Mouse (Mus musculus) liver, embryonic 18 days (tissue): ENCODE results near the gene Ms4a7. TPM values are rescaled to one million over a fixed set of nuclear protein-coding genes. Genes with fewer than 3 reads are reported as not detected.

Source experiments
- polyA plus RNA-seq: library from polyadenylated mRNA; depleted of rRNA; stranded (reverse); fragments of >200 nt; gene quantifications from 2 replicates; pipeline ENCODE4 v1.2.3, GENCODE M21; 2012; rRNA removed

The Ms4a7 gene
- polyA plus RNA-seq: 1.7 and 2.2 TPM in 2 replicates

GRCm38 (mm10) chr19:11335932-11336331, at the start of gene Ms4a7:
Gene Ms4a7 (minus strand): TSS chr19:11336146.

DNA sequence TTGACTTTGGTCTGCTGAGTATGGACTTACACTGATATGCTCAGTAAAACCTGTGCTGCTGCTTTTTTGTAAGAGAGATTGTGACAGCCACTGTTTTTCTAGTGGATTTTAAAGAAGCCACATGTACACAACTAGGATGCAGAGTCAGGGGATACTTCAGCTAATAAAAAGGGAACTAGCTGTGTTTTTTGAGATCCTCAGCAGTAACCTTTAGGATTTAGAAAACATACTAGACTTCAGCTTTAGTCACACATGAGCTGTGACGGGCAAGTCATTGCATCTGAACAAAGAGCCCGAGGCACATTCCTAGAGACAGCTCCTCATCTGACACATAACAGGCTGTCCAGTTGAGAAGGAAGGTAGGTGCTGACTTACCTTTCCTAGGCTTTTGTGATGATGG, 39.3 kb upstream of the Ms4a7 start, which contains the start of gene Ms4a4a:
Gene Ms4a4a (plus strand): TSS at position 251 of the 400 bp plus-strand sequence.

GRCm38 (mm10) chr19:11314354-11314753, 21.6 kb downstream of the Ms4a7 start, which contains the start of gene Ms4a14:
Gene Ms4a14 (minus strand): TSS chr19:11314454.

GRCm38 (mm10) chr19:11283773-11284172, 52.2 kb downstream of the Ms4a7 start, which contains the start of gene Ms4a5:
Gene Ms4a5 (minus strand): TSS chr19:11283873.

Other genes starting within 250 kb of the Ms4a7 start
- not detected in 2 replicates for gene 1700017D01Rik, start 205.3 kb downstream of the Ms4a7 start, polyA plus RNA-seq
- not detected in 2 replicates for gene 1700025F22Rik, start 170.8 kb downstream of the Ms4a7 start, polyA plus RNA-seq
- not detected in 2 replicates for gene Ms4a13, start 139.4 kb downstream of the Ms4a7 start, polyA plus RNA-seq
- not detected in 2 replicates for gene Ms4a12, start 103.7 kb downstream of the Ms4a7 start, polyA plus RNA-seq
- 0.21 and 0.40 TPM in 2 replicates for gene Ms4a1, start 69.9 kb downstream of the Ms4a7 start, polyA plus RNA-seq
- gene Ms4a5, start 52.3 kb downstream of the Ms4a7 start, polyA plus RNA-seq: not detected in 2 replicates
- 0.07 and 0.09 TPM in 2 replicates for gene Ms4a14, start 21.7 kb downstream of the Ms4a7 start, polyA plus RNA-seq
- 0.68 TPM in 2 replicates for gene Ms4a4a, start 39.4 kb upstream of the Ms4a7 start, polyA plus RNA-seq
- gene Ms4a4c, start 68.6 kb upstream of the Ms4a7 start, polyA plus RNA-seq: 1.7 and 3.1 TPM in 2 replicates
- 0.41 and 0.71 TPM in 2 replicates for gene Ms4a4b, start 107.4 kb upstream of the Ms4a7 start, polyA plus RNA-seq
- 10.9 and 11.9 TPM in 2 replicates for gene Ms4a6c, start 133.2 kb upstream of the Ms4a7 start, polyA plus RNA-seq
- gene Gm8369, start 149.8 kb upstream of the Ms4a7 start, polyA plus RNA-seq: 1.0 and 1.4 TPM in 2 replicates
- 6.1 and 8.9 TPM in 2 replicates for gene Ms4a6b, start 180.4 kb upstream of the Ms4a7 start, polyA plus RNA-seq
- 0.84 and 0.89 TPM in 2 replicates for gene Ms4a4d, start 200.7 kb upstream of the Ms4a7 start, polyA plus RNA-seq